Mouse (Mus musculus) erythroblast, adult 5-6 weeks (primary cell): Measurements from ENCODE around the gene Ly6g6c. TPM values are rescaled to one million over a fixed set of nuclear protein-coding genes. Genes with fewer than 3 reads are reported as not detected.

Source experiments
- ATAC-seq: replicated peaks from 2 replicates; pipeline ENCODE4 v1.8.0; 2016; ENCODE audit warnings: moderate number of reproducible peaks, mild to moderate bottlenecking, moderate TSS enrichment, inconsistent platforms; ENCODE audit not compliant: poor library complexity, low FRiP score, severe bottlenecking
- total RNA-seq, 2 experiments: library from RNA; stranded (forward) in 1 of 2; stranded (reverse) in 1 of 2; fragments of 150-400 nt in 1 of 2; fragments of 200-764, 138-1000 nt in 1 of 2; gene quantifications; 2 replicates each; pipeline versions ENCODE4 v1.2.3 to v1.2.4; 2015 to 2017; ENCODE audit warnings: low replicate concordance in 2 of 2

Gene Ly6g6c
- total RNA-seq, 2 experiments from 2014 or later = not detected

- ATAC-seq = no peak
Measured at GRCm38 (mm10) chr17:35077285-35077684, 12.1 kb downstream of the Ly6g6c start.

- no peak for ATAC-seq
Measured at GRCm38 (mm10) chr17:35077786-35078233, 12.6 kb downstream of the Ly6g6c start, which contains the start of gene Ly6g6d. Gene Ly6g6d, minus strand, starts transcription at chr17:35078065.

- peak; percentile 82 for ATAC-seq
Measured at GRCm38 (mm10) chr17:35079778-35080177, 14.6 kb downstream of the Ly6g6c start.

- ATAC-seq = peak; percentile 58
Measured at GRCm38 (mm10) chr17:35080248-35080647, 15.1 kb downstream of the Ly6g6c start.

GRCm38 (mm10) chr17:35080710-35081109, 15.5 kb downstream of the Ly6g6c start:
- no peak for ATAC-seq

GRCm38 (mm10) chr17:35082841-35083576, 17.8 kb downstream of the Ly6g6c start:
- no peak for ATAC-seq

GRCm38 (mm10) chr17:35083929-35084497, 18.8 kb downstream of the Ly6g6c start:
- no peak for ATAC-seq

- no peak for ATAC-seq
Measured at GRCm38 (mm10) chr17:35085208-35085865, 20.1 kb downstream of the Ly6g6c start, which contains the start of gene Ly6g6f. Gene Ly6g6f, minus strand, starts transcription at chr17:35085610.

GRCm38 (mm10) chr17:35088151-35088550, 23.0 kb downstream of the Ly6g6c start:
- ATAC-seq = no peak

GRCm38 (mm10) chr17:35088825-35089644, 23.8 kb downstream of the Ly6g6c start, which contains the start of gene Abhd16a:
Gene Abhd16a, plus strand, starts transcription at chr17:35089263.
- ATAC-seq = peak; percentile 90

GRCm38 (mm10) chr17:35090166-35090932, 25.2 kb downstream of the Ly6g6c start:
- ATAC-seq = peak; percentile 80

GRCm38 (mm10) chr17:35092403-35093198, 27.4 kb downstream of the Ly6g6c start:
- no peak for ATAC-seq

- ATAC-seq = no peak
Measured at GRCm38 (mm10) chr17:35094475-35095365, 29.5 kb downstream of the Ly6g6c start.

GRCm38 (mm10) chr17:35096597-35096996, 31.4 kb downstream of the Ly6g6c start:
- no peak for ATAC-seq

GRCm38 (mm10) chr17:35097164-35097655, 32.0 kb downstream of the Ly6g6c start:
- no peak for ATAC-seq

GRCm38 (mm10) chr17:35100196-35100765, 35.1 kb downstream of the Ly6g6c start:
- no peak for ATAC-seq

GRCm38 (mm10) chr17:35101161-35101560, 36.0 kb downstream of the Ly6g6c start:
- ATAC-seq = no peak
